Mouse (Mus musculus) CH12.LX (cell line): ENCODE results near the gene Ttc7. TPM values are rescaled to one million over a fixed set of nuclear protein-coding genes. Genes with fewer than 3 reads are reported as not detected.

ENCODE experiments used
- polyA plus RNA-seq: library from polyadenylated mRNA; unstranded; fragments of >175 nt; gene quantifications from 2 replicates; pipeline ENCODE4 v1.2.1, GENCODE M21; 2012; ENCODE audit warnings: low read depth; ENCODE audit not compliant: insufficient read length
- total RNA-seq, 2 experiments: library from RNA; depleted of rRNA; stranded (reverse); fragments of 300-350 nt in 1 of 2; fragments of >200 nt in 1 of 2; gene quantifications; 2 replicates each; pipeline ENCODE4 v1.2.3; 2012 to 2014

Ttc7 gene
- total and polyA plus RNA-seq, 3 experiments: 6.2 to 16.4 (median 12.8) TPM

Other genes starting within 250 kb of the Ttc7 start
- gene Socs5, start 175.2 kb upstream of the Ttc7 start, total RNA-seq (2012; rRNA removed): 0.50 and 0.85 TPM in 2 replicates
- gene Socs5, start 175.2 kb upstream of the Ttc7 start, total RNA-seq (2014; rRNA removed): 0.52 and 0.55 TPM in 2 replicates
- 0.80 and 0.86 TPM in 2 replicates for gene Socs5, start 175.2 kb upstream of the Ttc7 start, polyA plus RNA-seq
- gene Mcfd2, start 17.0 kb upstream of the Ttc7 start, total RNA-seq (2012; rRNA removed): 39.1 and 42.5 TPM in 2 replicates
- gene Mcfd2, start 17.0 kb upstream of the Ttc7 start, total RNA-seq (2014; rRNA removed): 39.1 and 41.9 TPM in 2 replicates
- gene Mcfd2, start 17.0 kb upstream of the Ttc7 start, polyA plus RNA-seq: 24.7 and 26.0 TPM in 2 replicates
- not detected in 2 replicates for gene Stpg4, start 144.9 kb downstream of the Ttc7 start, total RNA-seq (2012; rRNA removed)
- not detected in 2 replicates for gene Stpg4, start 144.9 kb downstream of the Ttc7 start, total RNA-seq (2014; rRNA removed)
- gene Stpg4, start 144.9 kb downstream of the Ttc7 start, polyA plus RNA-seq: not detected in 2 replicates
- 203 and 255 TPM in 2 replicates for gene Calm2, start 164.0 kb downstream of the Ttc7 start, total RNA-seq (2012; rRNA removed)
- 546 and 623 TPM in 2 replicates for gene Calm2, start 164.0 kb downstream of the Ttc7 start, total RNA-seq (2014; rRNA removed)
- 604 and 634 TPM in 2 replicates for gene Calm2, start 164.0 kb downstream of the Ttc7 start, polyA plus RNA-seq